Mouse (Mus musculus) thymus, postnatal 10 days (tissue): ENCODE data around the gene Emilin1.

Experiments used
- DNase-seq, 2 experiments: peaks; one replicate each; pipeline ENCODE4 v3.0.0; 2021; ENCODE audit warnings: low spot score in 2 of 2

Emilin1 gene

GRCm38 (mm10) chr5:30925217-30925616 is 12.0 kb downstream of the Emilin1 start:
- DNase-seq: no peak

DNA sequence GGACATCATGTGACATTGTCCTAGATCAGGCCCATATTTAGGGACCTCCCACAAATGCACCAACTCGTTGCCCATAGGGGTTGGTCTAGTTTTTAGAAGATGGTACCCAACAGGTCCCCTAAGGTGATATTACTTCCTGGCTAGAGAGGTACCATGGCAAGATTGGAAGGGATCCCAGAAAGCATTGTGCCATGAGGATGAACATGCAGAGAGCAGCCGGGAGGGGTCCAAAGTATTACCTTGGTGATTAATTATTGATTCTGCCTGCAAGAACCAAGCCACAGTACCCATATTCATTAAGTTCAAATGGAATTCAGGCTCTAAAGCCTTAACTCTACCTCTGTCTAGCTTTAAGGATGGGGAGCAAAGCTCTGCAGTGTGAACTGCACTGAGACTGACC is 12.9 kb downstream of the Emilin1 start:
- no peak for DNase-seq

DNA sequence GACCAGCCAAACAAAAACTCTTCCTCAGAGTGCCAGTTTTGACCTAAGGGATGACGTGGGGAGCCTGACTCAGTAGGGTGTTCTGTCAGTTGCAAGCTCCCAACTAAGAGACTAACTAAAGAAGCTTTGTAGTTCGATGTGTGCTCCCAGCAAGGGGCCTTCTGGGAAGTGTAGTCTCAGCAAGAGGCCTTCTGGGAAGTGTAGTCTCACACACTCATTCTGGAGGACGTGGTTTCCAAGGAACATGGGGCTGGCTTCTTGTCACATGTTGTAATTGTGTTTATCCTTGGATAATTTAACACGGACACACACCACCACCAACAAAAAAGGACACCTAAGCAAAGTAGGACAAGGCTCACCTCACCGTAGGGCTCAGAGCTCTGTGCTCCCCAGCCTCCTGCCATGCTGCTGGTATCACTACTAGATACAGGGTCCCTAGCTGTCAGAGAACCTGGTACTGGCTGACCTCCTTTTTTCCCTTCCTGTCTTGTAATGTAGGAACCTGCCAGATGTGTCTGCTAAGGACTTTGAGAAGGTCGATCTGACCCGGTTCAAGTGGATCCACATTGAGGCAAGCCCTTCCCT is 14.8 kb downstream of the Emilin1 start:
- DNase-seq: no peak

DNA sequence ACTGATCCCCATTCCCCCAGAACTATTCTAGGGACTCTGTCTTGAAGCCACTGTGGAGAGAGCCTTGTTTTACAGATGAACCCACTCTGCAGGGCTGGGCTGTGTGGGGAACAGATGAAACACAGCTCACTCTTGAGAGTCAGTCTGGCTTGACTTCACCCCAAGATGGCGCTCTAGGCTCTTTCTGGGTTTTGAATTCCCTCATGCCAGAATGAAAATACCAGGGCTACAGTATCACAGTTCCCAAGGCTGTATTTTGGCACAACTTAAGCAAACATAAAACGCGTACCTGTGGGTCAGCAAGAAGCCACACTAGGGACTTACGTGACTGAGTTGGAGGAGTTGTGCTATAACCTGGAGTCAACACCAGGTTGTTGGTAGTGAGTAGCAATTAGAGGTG is 16.9 kb downstream of the Emilin1 start:
- DNase-seq: peak in 1 of 2 experiments; percentile 57

DNA sequence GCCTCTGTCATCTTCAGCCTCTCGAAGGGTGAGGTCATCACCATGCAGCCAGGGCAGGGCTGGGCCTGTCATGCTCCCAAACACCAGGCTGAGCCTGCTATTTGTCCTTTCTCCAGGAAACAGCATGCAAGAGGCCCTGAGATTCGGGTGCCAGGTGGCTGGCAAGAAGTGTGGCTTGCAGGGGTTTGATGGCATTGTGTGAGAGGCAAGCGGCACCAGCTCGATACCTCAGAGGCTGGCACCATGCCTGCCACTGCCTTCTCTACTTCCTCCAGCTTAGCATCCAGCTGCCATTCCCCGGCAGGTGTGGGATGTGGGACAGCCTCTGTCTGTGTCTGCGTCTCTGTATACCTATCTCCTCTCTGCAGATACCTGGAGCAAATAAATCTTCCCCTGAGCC is 17.6 kb downstream of the Emilin1 start:
- no peak for DNase-seq

- no peak for DNase-seq
Observed at GRCm38 (mm10) chr5:30931378-30931777, 18.2 kb downstream of the Emilin1 start.

GRCm38 (mm10) chr5:30933705-30934104 is 20.5 kb downstream of the Emilin1 start:
- DNase-seq: no peak

GRCm38 (mm10) chr5:30934725-30935461 is 21.7 kb downstream of the Emilin1 start:
- no peak for DNase-seq

- DNase-seq: peak in 1 of 2 experiments; percentile 54
Observed at GRCm38 (mm10) chr5:30943004-30943403, 29.8 kb downstream of the Emilin1 start.

- DNase-seq: no peak
Observed at GRCm38 (mm10) chr5:30944344-30944743, 31.1 kb downstream of the Emilin1 start.

DNA sequence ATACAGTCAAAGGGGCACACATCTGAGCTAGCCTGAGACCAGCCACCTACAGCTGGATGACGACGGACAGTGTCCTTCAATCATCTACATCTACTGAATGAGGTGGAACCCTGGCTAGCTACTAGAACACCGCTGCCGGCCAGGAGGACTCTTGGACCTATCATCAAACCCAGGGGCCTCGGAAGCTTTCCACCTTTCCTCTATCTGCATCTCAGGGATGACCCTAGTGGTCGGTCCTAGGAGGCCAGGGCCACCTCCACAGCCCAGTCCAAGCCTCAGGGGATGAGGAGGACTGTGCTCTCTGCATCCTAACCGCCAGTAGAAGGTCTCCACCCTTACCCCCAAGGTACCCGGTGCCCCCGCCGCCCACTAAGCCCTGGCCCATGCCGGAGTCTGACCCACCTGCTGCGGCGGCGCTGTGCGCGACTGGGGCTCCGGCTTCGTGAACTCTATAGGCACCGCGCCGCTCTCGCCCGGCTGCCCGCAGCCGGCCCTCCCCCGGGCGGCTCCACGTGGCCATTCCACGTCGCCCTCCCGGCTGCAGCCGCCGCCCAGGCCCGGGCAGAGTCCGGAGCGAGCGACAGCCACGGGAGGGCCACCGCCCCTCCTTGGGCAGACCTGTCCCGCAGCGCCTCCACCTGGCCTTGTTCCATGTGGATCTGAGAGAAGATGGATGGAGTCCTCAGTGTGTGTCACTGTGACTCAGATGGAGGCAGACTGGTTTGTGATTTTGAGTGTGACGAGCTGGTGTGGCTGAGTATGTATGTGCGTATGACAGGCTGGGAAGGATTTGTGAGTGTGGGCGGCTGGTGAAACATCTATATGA is 32.0 kb downstream of the Emilin1 start, which contains the start of gene Cgref1:
TSS of gene Cgref1 (minus strand) at position 636 of the 826 bp plus-strand sequence.
- peak in 1 of 2 experiments; percentile 30 for DNase-seq

DNA sequence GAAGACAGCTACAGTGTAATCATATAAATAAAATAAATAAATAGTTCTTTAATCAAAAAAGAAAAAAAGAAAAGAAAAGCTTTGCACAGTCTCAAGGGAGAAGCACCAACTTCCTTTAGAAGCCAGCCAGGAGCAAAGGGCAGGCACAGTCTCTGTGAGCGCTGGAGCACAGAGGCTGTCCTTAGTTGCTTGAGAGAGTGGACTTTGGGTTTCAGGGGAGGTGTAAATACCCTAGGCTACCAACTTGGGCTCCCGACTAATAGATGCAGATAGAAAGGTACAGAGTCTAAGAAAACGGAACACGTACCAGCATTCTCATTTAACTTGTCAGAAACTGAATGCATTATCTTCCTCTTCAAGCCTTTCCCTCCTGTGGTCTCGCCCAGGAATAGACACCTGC is 35.4 kb downstream of the Emilin1 start:
- DNase-seq: no peak

DNA sequence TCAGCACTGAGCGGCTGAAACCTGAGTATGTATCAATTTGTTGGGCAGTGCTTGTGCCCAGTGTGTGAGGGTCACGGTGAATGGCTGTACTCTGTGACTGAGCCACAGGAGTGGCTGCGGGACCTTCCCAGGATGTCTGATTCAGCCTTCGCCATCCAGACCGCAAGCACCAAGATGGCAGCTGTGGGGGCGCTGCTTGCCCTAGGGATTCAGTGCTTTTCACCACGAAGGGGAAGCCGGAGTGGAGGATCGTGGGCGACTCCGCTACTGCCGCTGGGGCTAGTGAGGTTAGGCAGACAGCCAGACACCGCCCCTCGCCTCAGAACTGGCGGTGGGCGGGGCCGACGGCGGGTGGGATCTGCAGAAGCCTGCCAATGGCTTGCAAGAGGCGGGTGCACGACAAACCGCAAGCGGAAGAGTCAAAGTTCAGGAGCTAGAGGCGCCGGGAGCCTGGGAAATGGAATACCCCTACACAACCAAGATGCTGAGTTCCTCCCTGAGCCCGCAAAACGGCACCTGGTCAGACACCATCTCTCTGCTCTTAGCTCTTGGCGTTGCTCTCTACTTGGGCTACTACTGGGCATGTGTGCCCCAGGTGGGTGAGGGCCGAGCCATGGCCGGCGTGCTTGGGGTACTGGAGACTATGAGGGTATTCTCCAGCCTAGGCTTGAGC is 36.6 kb downstream of the Emilin1 start:
- DNase-seq: peak; percentile 92 to 93

DNA sequence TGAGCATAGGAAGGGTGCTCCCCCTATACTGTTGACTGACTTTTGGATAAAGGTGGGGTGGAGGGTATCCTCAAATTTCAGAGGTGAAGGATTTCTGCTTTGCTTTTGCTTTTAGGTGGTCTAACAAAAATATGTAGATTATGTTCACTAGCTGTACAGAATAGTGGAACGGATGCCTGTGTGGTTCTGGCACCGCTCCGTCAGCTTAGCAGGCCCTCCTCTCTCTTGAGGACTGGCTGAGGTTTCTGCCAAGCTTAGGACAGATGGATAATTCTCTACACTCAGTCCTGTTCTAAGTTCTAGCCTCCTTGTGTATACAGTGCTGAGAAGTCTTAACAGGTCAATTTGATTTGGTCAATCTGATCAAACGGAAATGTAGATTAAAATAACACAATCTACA is 37.2 kb downstream of the Emilin1 start:
- DNase-seq: no peak

- no peak for DNase-seq
Observed at GRCm38 (mm10) chr5:30950922-30951321, 37.7 kb downstream of the Emilin1 start.

DNA sequence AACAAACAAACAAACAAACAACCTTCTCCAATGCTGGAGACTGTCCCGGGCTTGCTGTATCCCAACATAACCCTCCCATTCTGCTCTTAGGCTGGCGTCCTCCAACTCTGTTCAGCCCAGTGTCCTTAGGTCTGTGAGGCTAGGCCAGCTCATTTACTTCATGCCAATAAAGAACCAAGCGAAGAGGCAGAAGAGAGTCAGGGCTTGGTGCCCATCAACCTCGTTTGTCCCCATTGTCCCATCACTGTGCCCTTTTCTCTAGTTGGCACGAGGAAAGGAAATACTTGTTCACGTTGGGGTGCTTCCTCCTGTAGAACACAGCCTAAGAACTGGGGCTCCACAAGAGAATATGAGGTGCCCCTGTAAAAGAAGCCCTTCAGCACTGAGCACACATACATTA is 38.5 kb downstream of the Emilin1 start:
- no peak for DNase-seq

DNA sequence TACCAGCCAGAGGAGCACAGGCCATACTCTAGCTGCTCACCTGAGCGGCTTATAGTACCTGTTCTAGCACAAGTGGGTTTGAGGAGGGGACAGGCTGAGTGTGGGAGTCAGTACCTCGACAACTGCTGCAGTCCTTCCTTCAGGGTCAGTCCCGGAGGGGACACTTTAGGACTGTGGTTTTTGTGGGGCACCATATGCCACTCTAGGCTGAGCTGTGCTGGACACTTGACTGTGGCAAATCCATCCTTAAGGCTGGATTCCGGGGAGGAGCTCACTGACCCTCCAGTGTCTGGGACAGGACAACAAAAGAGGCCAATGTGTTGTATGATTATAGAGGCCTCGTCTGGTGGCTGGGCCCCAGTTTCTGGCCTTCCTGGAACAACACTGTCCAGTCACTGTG is 39.3 kb downstream of the Emilin1 start:
- DNase-seq: no peak

DNA sequence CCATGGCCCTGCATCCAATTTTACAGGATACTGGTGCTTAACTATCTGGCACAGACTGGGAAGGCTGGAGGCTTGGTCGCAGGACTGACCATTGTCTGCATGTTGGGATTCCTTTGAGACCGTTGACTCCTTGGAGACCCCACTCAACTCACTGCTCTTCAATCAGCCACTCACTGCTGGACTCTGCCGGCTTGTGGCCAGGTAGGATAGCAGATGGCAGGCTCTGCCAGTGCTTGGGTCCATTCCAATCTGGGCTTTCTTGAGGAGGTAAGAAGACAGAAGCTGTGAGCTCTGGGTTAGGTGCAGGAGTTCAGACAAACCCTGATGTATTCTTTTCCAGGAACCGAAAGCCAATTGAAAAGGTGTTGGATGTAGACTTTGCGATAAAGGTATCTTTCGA is 40.9 kb downstream of the Emilin1 start:
- no peak for DNase-seq

DNA sequence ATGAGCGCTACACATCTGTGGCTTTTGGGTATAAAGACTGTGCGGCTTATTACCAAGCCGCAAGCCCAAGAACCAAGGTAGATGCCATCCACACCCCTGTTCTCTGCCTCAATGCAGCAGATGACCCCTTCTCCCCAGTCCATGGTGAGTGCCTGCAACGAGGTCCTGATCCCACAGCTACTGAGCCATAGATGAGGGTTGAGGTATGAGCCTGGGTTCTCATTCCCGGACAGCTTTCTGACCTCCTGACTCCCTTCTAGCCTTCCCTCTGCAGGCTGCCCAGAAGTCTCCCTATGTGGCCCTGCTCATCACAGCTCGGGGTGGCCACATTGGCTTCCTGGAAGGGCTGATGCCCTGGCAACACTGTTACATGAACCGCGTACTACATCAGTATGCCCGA is 41.4 kb downstream of the Emilin1 start:
- DNase-seq: no peak

GRCm38 (mm10) chr5:30955751-30956150 is 42.5 kb downstream of the Emilin1 start:
- DNase-seq: no peak

DNA sequence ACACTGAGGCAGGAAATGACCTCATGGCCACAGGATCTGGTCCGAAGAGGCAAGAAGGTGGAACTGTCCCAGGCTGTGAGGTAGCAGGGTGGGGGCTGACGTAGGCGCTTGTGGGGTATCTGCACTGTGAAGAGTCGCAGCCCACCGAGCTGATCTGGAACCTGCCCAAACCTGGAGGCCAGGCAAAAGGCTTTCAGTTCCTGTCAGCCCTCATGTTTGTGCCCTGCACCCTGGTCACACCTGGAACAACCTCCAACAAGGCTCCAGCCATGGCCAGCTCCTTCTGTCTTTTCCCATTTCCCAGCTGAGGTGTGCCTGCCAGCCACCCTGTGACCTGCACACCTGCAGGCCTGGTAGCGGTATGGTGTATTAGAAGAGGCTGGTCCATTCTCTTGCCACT is 44.7 kb downstream of the Emilin1 start:
- no peak for DNase-seq

GRCm38 (mm10) chr5:30959198-30959854 is 46.1 kb downstream of the Emilin1 start:
- no peak for DNase-seq
